Mouse (Mus musculus) limb, embryonic 14.5 days (tissue): ENCODE measurements around the gene Galnt12. TPM values are rescaled to one million over a fixed set of nuclear protein-coding genes. Genes with fewer than 3 reads are reported as not detected.

ENCODE experiments used
- ATAC-seq: fragments of 200-750 bp; cut with Nextera tagmentation; 2 replicates; pipeline ENCODE4 v1.8.0; 2017; ENCODE audit warnings: low read depth, moderate number of reproducible peaks, moderate TSS enrichment; ENCODE audit not compliant: low FRiP score
- DNase-seq: peaks from one replicate; pipeline ENCODE4 v3.0.0-alpha.2; 2015; ENCODE audit warnings: low spot score
- H3K27ac ChIP-seq: fragments of 300-500 bp; sonication (generic); replicated peaks from 2 replicates; pipeline ENCODE4 v1.5.1; 2014; ENCODE audit warnings: low read depth, mild to moderate bottlenecking, low read length, moderate library complexity, mixed read lengths
- H3K27me3 ChIP-seq: fragments of 300-500 bp; sonication (generic); 2 replicates; pipeline ENCODE4 v1.6.1; 2014; ENCODE audit warnings: low read length, mixed read lengths; ENCODE audit not compliant: control insufficient read depth, insufficient read depth
- H3K36me3 ChIP-seq: fragments of 300-500 bp; sonication (generic); 2 replicates; pipeline ENCODE4 v1.6.1; 2014; ENCODE audit warnings: mild to moderate bottlenecking, low read length, moderate library complexity, mixed read lengths; ENCODE audit not compliant: control insufficient read depth, insufficient read depth
- H3K4me1 ChIP-seq: fragments of 300-500 bp; sonication (generic); 2 replicates; pipeline ENCODE4 v1.6.1; 2014; ENCODE audit warnings: antibody characterized with exemption, low read length, mixed read lengths; ENCODE audit not compliant: control insufficient read depth, insufficient read depth
- H3K4me2 ChIP-seq: fragments of 300-500 bp; sonication (generic); replicated peaks from 2 replicates; pipeline ENCODE4 v1.6.1; 2014; ENCODE audit warnings: low read depth, mild to moderate bottlenecking, low read length, moderate library complexity; ENCODE audit not compliant: severe bottlenecking
- H3K4me3 ChIP-seq: fragments of 300-500 bp; sonication (generic); replicated peaks from 2 replicates; pipeline ENCODE4 v1.5.1; 2014; ENCODE audit warnings: low read length
- H3K9ac ChIP-seq: fragments of 300-500 bp; sonication (generic); 2 replicates; pipeline ENCODE4 v1.6.1; 2014; ENCODE audit warnings: mild to moderate bottlenecking, low read depth, low read length, moderate library complexity; ENCODE audit not compliant: severe bottlenecking
- H3K9me3 ChIP-seq: fragments of 300-500 bp; sonication (generic); 2 replicates; pipeline ENCODE4 v1.6.1; 2016; ENCODE audit warnings: low read length; ENCODE audit not compliant: control insufficient read depth
- POLR2A ChIP-seq: fragments of 200-500 bp; IDR thresholded peaks from 2 replicates; pipeline ENCODE4 v1.8.0; 2012; ENCODE audit warnings: inconsistent platforms, mild to moderate bottlenecking, moderate library complexity, borderline replicate concordance; ENCODE audit not compliant: insufficient read depth, insufficient read length; ENCODE audit errors: extremely low read depth
- WGBS: fragments of 180-500 bp; shearing (Covaris S2); extraction: QIAGEN DNeasy Blood & Tissue Kit; methylation state at CpG from one replicate; pipeline ENCODE4 v1.1.7; 2014; 5-methylcytosine and 5-hydroxymethylcytosine counted together
- polyA plus RNA-seq, 2 experiments: library from polyadenylated mRNA; depleted of rRNA in 1 of 2; stranded (reverse) in 1 of 2; unstranded in 1 of 2; fragments of >200 nt; fragmentation: Nextera tagmentation in 1 of 2; extraction: Ambion mirVana in 1 of 2; gene quantifications; 2 replicates each; pipeline versions ENCODE4 v1.2.1 to v1.2.3; 2012 to 2014

Galnt12 gene
- polyA plus RNA-seq, 2 experiments, result 4.7 to 5.4 TPM

DNA sequence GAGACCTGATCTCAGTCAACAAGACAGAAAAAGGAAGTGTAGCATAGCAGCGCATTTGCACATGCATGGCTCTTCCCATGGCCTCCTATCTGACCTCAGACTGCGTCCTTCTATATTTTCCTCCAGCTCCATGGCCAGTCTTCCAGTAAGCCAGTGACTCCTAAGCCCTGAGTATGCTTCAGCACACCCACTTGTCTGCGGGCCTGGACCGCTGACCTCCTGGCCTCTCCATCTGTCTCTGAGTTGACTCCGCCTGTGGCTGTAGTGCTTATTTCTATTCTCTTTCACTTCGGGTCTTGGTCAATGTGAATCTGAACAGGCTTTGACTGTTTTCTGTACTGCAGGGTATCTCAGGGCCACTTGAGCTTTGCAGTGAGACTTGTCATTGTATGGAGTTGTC lies 52.1 kb downstream of the Galnt12 start:
- ATAC-seq, result no peak

DNA sequence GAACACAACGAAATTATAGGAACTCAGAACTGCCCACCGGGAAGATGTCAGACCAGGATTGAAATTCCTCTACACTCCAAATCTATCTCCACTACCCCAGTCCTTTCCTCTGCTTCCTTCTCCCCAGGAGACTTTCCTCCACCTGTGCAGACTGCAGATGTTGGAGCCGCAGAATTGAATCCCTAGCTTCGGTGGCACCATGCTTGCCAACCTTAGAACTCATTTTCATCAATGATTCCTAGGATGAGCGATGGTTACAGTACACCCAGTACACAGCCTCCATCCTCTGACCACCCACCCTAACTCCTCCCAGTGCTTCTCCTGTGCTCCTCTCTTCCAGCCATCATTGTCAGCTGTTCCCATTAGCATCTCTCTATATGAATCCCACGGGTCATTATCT lies 53.6 kb downstream of the Galnt12 start:
- 85% methylated on average over 6 of the region's 6 CpGs for WGBS
- no peak for TF ChIP-seq POLR2A

More for the DNA sequence above, 52.1 kb downstream of the Galnt12 start:
- Histone ChIP-seq H3K36me3 (no peaks in the 10 kb centered on the region), H3K9me3 (no peaks in the 10 kb centered on the region), H3K4me2 (no peak overlapping the region), H3K27me3 (no peaks in the 10 kb centered on the region), H3K4me1 (no peaks in the 10 kb centered on the region), H3K4me3 (no peak overlapping the region), H3K27ac (no peak overlapping the region), H3K9ac (no peak overlapping the region)
- no peak for TF ChIP-seq POLR2A
- no peak for DNase-seq
- 85% methylated on average over 6 of the region's 6 CpGs for WGBS

DNA sequence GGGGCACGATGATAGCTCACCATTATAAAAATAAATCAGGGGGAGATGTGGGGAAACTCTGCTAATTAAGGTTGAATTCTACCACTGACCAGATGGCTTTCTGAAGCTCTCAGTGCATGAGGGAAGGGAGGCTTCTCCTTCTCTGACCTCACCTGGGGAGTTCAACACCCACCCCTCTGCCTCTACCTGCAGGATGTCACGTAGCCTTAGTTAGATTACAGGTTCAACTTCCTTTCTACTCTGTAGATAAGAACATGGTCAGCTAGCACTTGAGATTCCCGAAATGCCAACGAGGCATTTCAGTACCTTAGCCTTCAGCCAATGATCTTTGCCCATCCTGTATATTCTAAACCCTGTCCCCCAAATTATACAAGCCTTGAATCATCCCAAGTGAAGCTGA lies 54.9 kb downstream of the Galnt12 start:
- Histone ChIP-seq H3K4me1 (no peaks in the 10 kb centered on the region), H3K4me2 (no peak overlapping the region), H3K4me3 (no peak overlapping the region), H3K36me3 (no peaks in the 10 kb centered on the region), H3K27ac (no peak overlapping the region), H3K9me3 (no peaks in the 10 kb centered on the region), H3K9ac (no peak overlapping the region), H3K27me3 (no peaks in the 10 kb centered on the region)
- WGBS, result 86% methylated on average over 4 of the region's 4 CpGs
- no peak for ATAC-seq
- TF ChIP-seq POLR2A, result no peak
- no peak for DNase-seq

More for the DNA sequence above, 53.6 kb downstream of the Galnt12 start:
- DNase-seq (no peak), ATAC-seq (no peak)
- no peaks in the 10 kb centered on the region for H3K36me3 ChIP-seq
- H3K9ac ChIP-seq, result no peak overlapping the region
- H3K27me3 ChIP-seq, result no peaks in the 10 kb centered on the region
- H3K9me3 ChIP-seq, result no peaks in the 10 kb centered on the region
- no peaks in the 10 kb centered on the region for H3K4me1 ChIP-seq
- H3K4me3 ChIP-seq, result no peak overlapping the region
- no peak overlapping the region for H3K4me2 ChIP-seq
- H3K27ac ChIP-seq, result no peak overlapping the region

DNA sequence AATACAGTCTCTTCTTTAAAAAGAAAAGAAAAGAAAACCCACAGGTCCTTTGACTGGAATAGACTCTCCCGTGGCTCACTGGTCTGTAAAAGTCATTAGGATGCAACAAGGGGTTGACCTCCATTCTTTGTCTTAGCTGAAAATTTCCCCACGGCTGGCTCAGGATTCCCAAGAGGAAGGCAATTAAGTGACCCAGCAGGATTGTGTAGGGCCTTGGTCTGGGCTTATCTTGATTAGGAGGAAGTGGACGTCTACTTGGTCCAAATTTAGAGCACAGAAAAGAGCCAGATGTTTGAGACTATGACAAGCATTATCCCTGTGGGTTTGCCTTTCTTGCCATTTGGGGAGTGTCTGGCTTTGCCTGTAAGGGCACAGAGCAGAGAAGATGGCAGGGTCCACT lies 58.3 kb downstream of the Galnt12 start:
- Histone ChIP-seq H3K4me3 (no peak overlapping the region), H3K27ac (no peak overlapping the region), H3K9ac (no peak overlapping the region), H3K4me2 (no peak overlapping the region), H3K36me3 (no peaks in the 10 kb centered on the region), H3K4me1 (no peaks in the 10 kb centered on the region), H3K27me3 (no peaks in the 10 kb centered on the region), H3K9me3 (no peaks in the 10 kb centered on the region)
- DNase-seq, result no peak
- no peak for ATAC-seq
- 23% methylated on average over 3 of the region's 3 CpGs for WGBS
- no peak for TF ChIP-seq POLR2A

DNA sequence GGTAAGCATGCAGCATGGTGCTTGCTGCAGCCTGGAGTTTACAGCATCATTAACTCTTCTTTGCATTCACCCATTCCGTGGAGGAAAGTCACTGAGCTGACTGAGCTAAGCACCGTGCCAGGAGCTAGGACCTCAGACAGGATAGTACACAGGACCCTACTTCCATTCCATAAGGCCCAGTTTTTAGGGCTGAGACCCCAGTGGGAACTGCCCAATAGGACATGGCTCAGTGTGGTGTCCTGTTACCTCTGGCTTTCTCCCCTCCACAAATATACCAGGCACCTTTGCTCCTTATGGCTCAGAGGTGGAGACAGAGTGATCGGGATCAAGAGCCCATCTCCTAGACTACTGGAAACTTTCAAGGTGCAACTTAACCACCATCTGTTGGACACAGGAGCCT lies 59.1 kb downstream of the Galnt12 start:
- 78% methylated on average over 3 of the region's 3 CpGs for WGBS
- H3K27ac ChIP-seq, result no peak overlapping the region
- ATAC-seq, result no peak
- no peak overlapping the region for H3K4me3 ChIP-seq
- TF ChIP-seq POLR2A, result no peak
- no peaks in the 10 kb centered on the region for H3K9me3 ChIP-seq
- DNase-seq, result no peak
- H3K36me3 ChIP-seq, result no peaks in the 10 kb centered on the region
- no peak overlapping the region for H3K9ac ChIP-seq
- no peak overlapping the region for H3K4me2 ChIP-seq
- no peaks in the 10 kb centered on the region for H3K27me3 ChIP-seq
- no peaks in the 10 kb centered on the region for H3K4me1 ChIP-seq
